Mouse (Mus musculus): ENCODE measurements at regions not wholly inside any gene's neighbourhood (a gene's known extent, or its start where the extent isn't known, plus 50 kb on each side); places are given as distances from the start of the nearest gene placed in this dataset.

DNA sequence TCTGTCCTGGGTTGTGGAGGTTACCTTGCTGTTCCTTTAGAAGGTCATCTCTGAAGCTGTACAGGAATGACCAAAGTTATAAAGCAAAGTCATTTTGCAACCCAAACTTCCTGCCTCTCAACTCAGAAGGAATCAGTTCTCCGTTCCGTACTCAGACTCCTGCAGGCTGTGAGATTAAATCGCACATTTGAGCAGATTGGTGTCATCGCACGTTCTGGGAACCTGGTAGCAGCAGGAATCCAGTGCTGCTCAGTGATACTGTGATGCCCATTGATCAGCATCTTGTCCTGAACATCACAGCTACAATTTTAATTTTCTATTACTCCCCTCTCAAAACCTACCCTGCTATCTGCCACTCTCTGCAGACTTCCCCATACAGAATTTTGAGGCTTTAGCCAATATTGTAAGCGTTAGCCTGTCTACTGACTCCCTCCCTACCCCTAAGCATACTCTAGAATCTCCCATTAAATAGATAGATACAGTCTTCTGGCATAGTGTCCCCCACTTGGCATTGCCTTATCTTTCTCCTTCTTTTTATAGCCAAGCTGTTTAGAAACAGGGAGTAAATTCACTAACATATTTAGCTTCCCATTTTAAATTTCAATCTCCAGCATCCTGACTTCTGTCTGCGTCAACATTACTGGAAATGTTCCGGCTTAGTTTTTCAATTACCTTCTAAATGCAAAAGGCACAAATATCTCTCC is 482.1 kb downstream of the Cntnap4 start:
- no peak overlapping the region for H3K4me2 ChIP-seq (ENCODE audit: low read length)
- peak; percentile 67 for ATAC-seq
- no peak overlapping the region for H3K9ac ChIP-seq (replicated peaks; ENCODE audit: low read depth, low read length)
- no peaks in the 10 kb centered on the region for H3K36me3 ChIP-seq (ENCODE audit: control insufficient read depth, insufficient read depth)
- H3K9me3 ChIP-seq (ENCODE audit: control insufficient read depth, low read length) = no peaks in the 10 kb centered on the region
- 65% methylated on average over 8 of the region's 8 CpGs for WGBS
- no peak overlapping the region for H3K4me3 ChIP-seq (replicated peaks; ENCODE audit: low read length)
- no peaks in the 10 kb centered on the region for H3K27me3 ChIP-seq (replicated peaks; ENCODE audit: control insufficient read depth, insufficient read depth, low read length)
- H3K27ac ChIP-seq (ENCODE audit: low read length) = peak overlapping the region; percentile 31
- no peaks in the 10 kb centered on the region for H3K4me1 ChIP-seq (replicated peaks; ENCODE audit: control insufficient read depth, insufficient read depth, low read length)

DNA sequence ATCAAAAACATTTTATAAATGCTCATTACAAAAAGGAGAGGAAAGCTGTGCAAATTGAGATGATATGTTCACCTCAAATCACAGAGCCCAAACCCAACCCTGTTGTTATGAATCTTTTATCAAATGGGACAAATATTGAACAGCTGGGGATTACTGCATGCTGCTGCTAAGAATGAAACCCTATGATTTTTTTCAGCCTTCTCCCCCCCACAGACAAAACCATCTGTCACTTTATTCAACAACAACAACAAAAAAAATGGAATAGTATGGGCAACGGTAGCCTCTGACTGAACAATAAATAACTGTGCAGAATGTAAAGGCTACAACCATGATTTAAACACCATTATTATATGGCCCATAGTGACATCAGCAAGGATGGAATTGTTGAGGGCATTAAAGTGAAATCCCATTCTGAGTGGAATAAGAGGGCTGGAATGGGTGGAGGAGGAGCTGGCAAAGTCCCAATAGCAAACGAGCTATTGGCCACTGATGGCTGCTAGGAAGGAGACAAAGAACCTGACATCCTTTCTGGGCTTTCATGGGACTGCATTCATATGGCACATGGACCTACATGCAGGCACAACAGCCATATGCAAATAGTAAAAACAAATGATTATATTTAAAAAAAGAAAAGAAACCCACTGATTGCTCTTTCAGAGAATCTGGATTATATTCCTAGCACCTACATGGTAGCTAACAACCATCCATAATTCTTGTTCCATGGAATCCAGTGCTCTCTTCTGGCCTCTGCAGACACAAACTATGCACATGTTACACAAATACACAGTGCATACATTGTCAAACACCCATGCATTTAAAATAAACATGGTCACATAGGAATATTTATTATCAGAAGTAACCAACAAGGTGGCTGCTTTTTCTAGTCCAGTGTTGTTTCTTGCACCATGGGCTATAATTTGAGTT is 495.7 kb downstream of the Cntnap4 start:
- 11% methylated on average over 2 of the region's 2 CpGs for WGBS
- no peaks in the 10 kb centered on the region for H3K36me3 ChIP-seq (ENCODE audit: control insufficient read depth, insufficient read depth)
- H3K9me3 ChIP-seq (ENCODE audit: control insufficient read depth, low read length) = no peaks in the 10 kb centered on the region
- H3K9ac ChIP-seq (replicated peaks; ENCODE audit: low read depth, low read length) = no peak overlapping the region
- H3K27me3 ChIP-seq (replicated peaks; ENCODE audit: control insufficient read depth, insufficient read depth, low read length) = no peaks in the 10 kb centered on the region
- no peak overlapping the region for H3K4me2 ChIP-seq (ENCODE audit: low read length)
- peak; percentile 83 for ATAC-seq
- peaks cover 2% of the 10 kb centered on the region; the same call in 1 of the 2 replicates for H3K4me1 ChIP-seq (replicated peaks; ENCODE audit: control insufficient read depth, insufficient read depth, low read length)
- peak overlapping the region; percentile 17 for H3K27ac ChIP-seq (ENCODE audit: low read length)
- H3K4me3 ChIP-seq (replicated peaks; ENCODE audit: low read length) = no peak overlapping the region

DNA sequence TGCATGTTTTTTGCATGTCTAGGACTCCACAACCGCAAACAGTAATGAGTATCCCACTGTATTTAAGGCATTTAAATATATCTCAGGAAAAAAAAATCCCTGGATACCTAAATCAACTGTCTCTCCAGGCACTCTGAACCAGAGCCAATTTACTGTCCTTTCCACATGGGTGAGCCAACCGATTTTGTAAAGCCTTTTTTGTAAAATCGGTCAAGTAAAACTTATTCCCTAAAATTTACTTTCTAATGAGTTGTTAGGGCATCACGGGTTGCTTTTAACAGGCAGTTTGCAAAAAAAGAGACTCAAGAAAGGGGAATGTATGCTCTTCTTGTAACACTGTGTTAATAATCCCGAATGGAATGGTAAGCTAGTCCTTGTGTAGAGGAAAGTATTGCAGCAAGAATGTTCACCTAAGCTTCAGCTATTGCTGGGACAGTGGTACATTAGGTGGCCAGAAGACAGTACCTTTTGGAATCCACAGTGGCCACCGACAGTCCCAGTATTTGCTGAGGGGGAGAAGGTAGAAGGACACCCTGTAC is 496.4 kb downstream of the Cntnap4 start:
- 27% methylated on average over 6 of the region's 6 CpGs for WGBS
- Histone ChIP-seq H3K36me3 (ENCODE audit: control insufficient read depth, insufficient read depth) (no peaks in the 10 kb centered on the region), H3K27ac (ENCODE audit: low read length) (peak overlapping the region; percentile 58), H3K4me2 (ENCODE audit: low read length) (no peak overlapping the region), H3K9me3 (ENCODE audit: control insufficient read depth, low read length) (no peaks in the 10 kb centered on the region), H3K4me3 (replicated peaks; ENCODE audit: low read length) (no peak overlapping the region), H3K27me3 (replicated peaks; ENCODE audit: control insufficient read depth, insufficient read depth, low read length) (no peaks in the 10 kb centered on the region), H3K4me1 (replicated peaks; ENCODE audit: control insufficient read depth, insufficient read depth, low read length) (peaks cover 2% of the 10 kb centered on the region; the same call in 1 of the 2 replicates), H3K9ac (replicated peaks; ENCODE audit: low read depth, low read length) (no peak overlapping the region)
- ATAC-seq = peak; percentile 66

DNA sequence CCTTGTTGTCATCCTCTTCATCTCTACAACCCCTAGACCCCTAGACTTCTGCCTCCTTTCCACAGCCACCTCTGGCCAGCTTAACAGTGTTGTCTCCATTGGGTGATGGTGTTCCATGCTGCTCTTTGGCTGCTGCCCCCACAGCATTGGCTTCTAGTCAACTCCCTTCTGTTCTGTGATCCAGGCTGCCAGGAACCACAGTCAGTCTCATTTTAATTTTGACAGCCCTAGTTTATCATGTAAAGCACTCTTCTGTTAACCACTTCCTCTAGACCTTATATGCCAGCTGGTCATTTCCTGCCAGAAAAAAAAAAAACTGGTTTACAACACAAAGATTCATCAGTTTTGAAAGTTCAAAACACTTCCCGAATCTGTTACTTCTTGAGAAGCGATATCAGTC is 514.1 kb downstream of the Cntnap4 start:
- H3K27ac ChIP-seq (ENCODE audit: low read length) = no peak overlapping the region
- no peaks in the 10 kb centered on the region for H3K27me3 ChIP-seq (replicated peaks; ENCODE audit: control insufficient read depth, insufficient read depth, low read length)
- H3K4me1 ChIP-seq (replicated peaks; ENCODE audit: control insufficient read depth, insufficient read depth, low read length) = no peaks in the 10 kb centered on the region
- no peak for ATAC-seq
- H3K4me3 ChIP-seq (replicated peaks; ENCODE audit: low read length) = no peak overlapping the region
- H3K9ac ChIP-seq (replicated peaks; ENCODE audit: low read depth, low read length) = no peak overlapping the region
- no peaks in the 10 kb centered on the region for H3K9me3 ChIP-seq (ENCODE audit: control insufficient read depth, low read length)
- WGBS = 83% methylated on average over 2 of the region's 2 CpGs
- no peaks in the 10 kb centered on the region for H3K36me3 ChIP-seq (ENCODE audit: control insufficient read depth, insufficient read depth)
- no peak overlapping the region for H3K4me2 ChIP-seq (ENCODE audit: low read length)

DNA sequence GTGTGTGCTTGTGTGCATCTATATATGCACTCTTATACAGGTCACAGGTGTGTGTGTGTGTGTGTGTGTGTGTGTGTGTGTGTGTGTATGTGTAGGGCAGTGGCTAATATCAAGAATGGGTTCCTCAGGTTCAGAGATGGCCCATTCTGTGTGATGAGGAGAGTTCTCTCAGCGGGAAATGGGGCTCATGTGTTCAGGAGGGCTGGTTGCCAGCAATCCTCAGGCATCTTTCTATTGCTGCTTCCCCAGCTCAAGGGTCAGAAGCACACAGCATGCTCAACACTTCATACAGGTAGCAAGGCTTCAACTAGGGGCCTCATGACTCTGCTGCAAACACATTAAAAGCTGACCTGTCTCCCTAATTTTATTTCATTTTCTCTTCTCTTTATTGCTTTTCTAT is 517.7 kb downstream of the Cntnap4 start:
- 75% methylated on average over 1 of the region's 1 CpGs for WGBS
- H3K27ac ChIP-seq (ENCODE audit: low read length) = no peak overlapping the region
- no peaks in the 10 kb centered on the region for H3K36me3 ChIP-seq (ENCODE audit: control insufficient read depth, insufficient read depth)
- no peaks in the 10 kb centered on the region for H3K4me1 ChIP-seq (replicated peaks; ENCODE audit: control insufficient read depth, insufficient read depth, low read length)
- no peak overlapping the region for H3K4me3 ChIP-seq (replicated peaks; ENCODE audit: low read length)
- no peak overlapping the region for H3K9ac ChIP-seq (replicated peaks; ENCODE audit: low read depth, low read length)
- no peaks in the 10 kb centered on the region for H3K27me3 ChIP-seq (replicated peaks; ENCODE audit: control insufficient read depth, insufficient read depth, low read length)
- ATAC-seq = no peak
- no peak overlapping the region for H3K4me2 ChIP-seq (ENCODE audit: low read length)
- no peaks in the 10 kb centered on the region for H3K9me3 ChIP-seq (ENCODE audit: control insufficient read depth, low read length)

DNA sequence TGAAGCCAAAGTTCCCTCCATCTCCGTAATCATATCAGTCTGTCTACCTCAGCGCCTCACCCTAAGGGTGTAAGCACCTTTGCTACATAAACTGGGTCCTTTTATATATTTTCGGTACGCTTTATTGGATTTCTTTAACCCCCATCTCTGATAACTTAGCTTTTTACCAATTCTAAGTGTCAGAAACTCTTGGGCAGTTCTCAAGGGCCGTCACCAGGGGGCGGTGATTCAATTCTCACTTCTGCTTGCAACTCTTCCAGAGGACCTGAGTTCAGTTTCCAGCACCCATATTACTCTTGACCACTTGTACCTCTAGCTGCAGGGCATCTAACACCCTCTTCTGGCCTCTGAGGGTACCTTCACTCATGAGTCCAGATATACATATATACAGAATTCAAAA is 523.7 kb upstream of the Mon1b start:
- Histone ChIP-seq H3K9me3 (ENCODE audit: control insufficient read depth, low read length) (no peaks in the 10 kb centered on the region), H3K4me2 (ENCODE audit: low read length) (no peak overlapping the region), H3K27me3 (replicated peaks; ENCODE audit: control insufficient read depth, insufficient read depth, low read length) (no peaks in the 10 kb centered on the region), H3K36me3 (ENCODE audit: control insufficient read depth, insufficient read depth) (no peaks in the 10 kb centered on the region), H3K27ac (ENCODE audit: low read length) (no peak overlapping the region), H3K4me1 (replicated peaks; ENCODE audit: control insufficient read depth, insufficient read depth, low read length) (no peaks in the 10 kb centered on the region), H3K9ac (replicated peaks; ENCODE audit: low read depth, low read length) (no peak overlapping the region), H3K4me3 (replicated peaks; ENCODE audit: low read length) (no peak overlapping the region)
- 72% methylated on average over 6 of the region's 6 CpGs for WGBS
- ATAC-seq = no peak

DNA sequence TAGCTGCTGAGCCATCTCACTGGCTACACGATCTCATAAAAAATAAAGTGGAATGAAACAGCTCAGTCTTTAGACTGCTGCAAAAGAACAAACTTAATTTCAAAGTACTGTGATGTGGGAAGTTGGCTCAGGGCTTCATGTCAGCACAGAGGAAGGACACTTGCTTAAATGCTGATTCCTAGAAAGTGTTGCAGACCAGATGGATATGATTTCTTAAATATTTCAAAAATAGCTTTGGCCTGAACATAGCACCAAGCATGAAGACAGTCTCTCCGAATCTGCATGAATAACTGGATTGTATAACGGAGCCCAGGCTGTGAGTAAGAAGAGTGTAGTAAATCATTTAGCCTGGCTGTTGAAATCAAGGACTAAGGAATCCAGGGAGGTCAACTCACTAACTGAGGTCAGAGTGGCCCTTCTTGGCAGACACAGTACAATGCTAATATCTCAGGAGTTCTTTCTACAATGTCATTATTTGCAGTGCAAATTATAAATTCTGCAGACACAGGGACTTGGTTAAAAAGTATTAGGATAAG is 521.2 kb upstream of the Mon1b start:
- WGBS = 69% methylated on average over 3 of the region's 3 CpGs
- no peak overlapping the region for H3K4me3 ChIP-seq (replicated peaks; ENCODE audit: low read length)

DNA sequence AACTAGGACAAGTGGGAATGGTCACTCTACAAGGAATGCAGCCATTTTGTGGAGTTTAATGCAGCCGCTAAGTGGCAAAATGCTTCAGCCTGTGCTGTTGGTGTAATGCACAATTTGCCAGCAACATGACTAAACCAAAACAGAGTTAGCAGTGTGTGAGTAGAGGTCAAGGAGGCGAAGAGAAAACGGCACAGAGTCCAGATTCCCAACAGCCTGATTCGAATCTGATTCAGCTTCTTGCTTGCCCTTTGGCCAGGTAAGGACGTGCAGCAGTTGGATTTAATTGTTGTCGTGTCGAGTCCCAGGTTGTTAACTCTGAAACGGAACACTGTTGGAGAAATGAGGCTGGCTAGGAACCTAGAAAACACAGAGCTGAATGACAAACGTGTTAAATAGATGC is 518.1 kb upstream of the Mon1b start:
- H3K27me3 ChIP-seq (replicated peaks; ENCODE audit: control insufficient read depth, insufficient read depth, low read length) = no peaks in the 10 kb centered on the region
- no peaks in the 10 kb centered on the region for H3K4me1 ChIP-seq (replicated peaks; ENCODE audit: control insufficient read depth, insufficient read depth, low read length)
- 87% methylated on average over 9 of the region's 9 CpGs for WGBS
- no peaks in the 10 kb centered on the region for H3K9me3 ChIP-seq (ENCODE audit: control insufficient read depth, low read length)
- H3K4me2 ChIP-seq (ENCODE audit: low read length) = no peak overlapping the region
- H3K4me3 ChIP-seq (replicated peaks; ENCODE audit: low read length) = no peak overlapping the region
- H3K36me3 ChIP-seq (ENCODE audit: control insufficient read depth, insufficient read depth) = no peaks in the 10 kb centered on the region
- no peak for ATAC-seq
- H3K27ac ChIP-seq (ENCODE audit: low read length) = no peak overlapping the region
- no peak overlapping the region for H3K9ac ChIP-seq (replicated peaks; ENCODE audit: low read depth, low read length)

More for the DNA sequence above, 521.2 kb upstream of the Mon1b start:
- H3K27ac ChIP-seq (ENCODE audit: low read length) = no peak overlapping the region
- no peaks in the 10 kb centered on the region for H3K9me3 ChIP-seq (ENCODE audit: control insufficient read depth, low read length)
- H3K9ac ChIP-seq (replicated peaks; ENCODE audit: low read depth, low read length) = no peak overlapping the region
- H3K27me3 ChIP-seq (replicated peaks; ENCODE audit: control insufficient read depth, insufficient read depth, low read length) = no peaks in the 10 kb centered on the region
- ATAC-seq = no peak
- H3K36me3 ChIP-seq (ENCODE audit: control insufficient read depth, insufficient read depth) = no peaks in the 10 kb centered on the region
- H3K4me2 ChIP-seq (ENCODE audit: low read length) = no peak overlapping the region
- H3K4me1 ChIP-seq (replicated peaks; ENCODE audit: control insufficient read depth, insufficient read depth, low read length) = no peaks in the 10 kb centered on the region

DNA sequence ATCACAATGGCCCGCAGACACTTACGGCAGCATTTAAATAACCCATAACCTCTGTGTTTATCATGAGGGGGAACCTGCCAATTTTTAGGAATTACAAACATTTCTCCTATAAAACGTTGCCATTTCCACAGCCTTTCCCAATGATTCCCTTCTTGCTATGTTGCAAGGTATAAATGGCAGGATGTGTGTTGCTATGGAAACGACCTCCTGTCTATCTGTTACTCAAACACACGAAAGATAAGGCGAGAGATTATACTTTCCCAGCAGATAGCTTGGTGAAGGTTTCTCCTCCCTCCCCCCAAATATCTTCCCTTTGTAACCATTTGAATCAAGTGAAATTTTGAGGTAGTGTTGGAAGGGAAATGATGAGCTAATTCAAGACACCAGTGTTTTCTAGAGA is 509.8 kb upstream of the Mon1b start:
- 72% methylated on average over 6 of the region's 6 CpGs for WGBS
- ATAC-seq = no peak
- H3K27ac ChIP-seq (ENCODE audit: low read length) = no peak overlapping the region
- no peak overlapping the region for H3K4me2 ChIP-seq (ENCODE audit: low read length)
- H3K9me3 ChIP-seq (ENCODE audit: control insufficient read depth, low read length) = no peaks in the 10 kb centered on the region
- no peak overlapping the region for H3K4me3 ChIP-seq (replicated peaks; ENCODE audit: low read length)
- H3K27me3 ChIP-seq (replicated peaks; ENCODE audit: control insufficient read depth, insufficient read depth, low read length) = no peaks in the 10 kb centered on the region
- H3K9ac ChIP-seq (replicated peaks; ENCODE audit: low read depth, low read length) = no peak overlapping the region
- no peaks in the 10 kb centered on the region for H3K4me1 ChIP-seq (replicated peaks; ENCODE audit: control insufficient read depth, insufficient read depth, low read length)
- no peaks in the 10 kb centered on the region for H3K36me3 ChIP-seq (ENCODE audit: control insufficient read depth, insufficient read depth)
